In the genomic region with DNA sequence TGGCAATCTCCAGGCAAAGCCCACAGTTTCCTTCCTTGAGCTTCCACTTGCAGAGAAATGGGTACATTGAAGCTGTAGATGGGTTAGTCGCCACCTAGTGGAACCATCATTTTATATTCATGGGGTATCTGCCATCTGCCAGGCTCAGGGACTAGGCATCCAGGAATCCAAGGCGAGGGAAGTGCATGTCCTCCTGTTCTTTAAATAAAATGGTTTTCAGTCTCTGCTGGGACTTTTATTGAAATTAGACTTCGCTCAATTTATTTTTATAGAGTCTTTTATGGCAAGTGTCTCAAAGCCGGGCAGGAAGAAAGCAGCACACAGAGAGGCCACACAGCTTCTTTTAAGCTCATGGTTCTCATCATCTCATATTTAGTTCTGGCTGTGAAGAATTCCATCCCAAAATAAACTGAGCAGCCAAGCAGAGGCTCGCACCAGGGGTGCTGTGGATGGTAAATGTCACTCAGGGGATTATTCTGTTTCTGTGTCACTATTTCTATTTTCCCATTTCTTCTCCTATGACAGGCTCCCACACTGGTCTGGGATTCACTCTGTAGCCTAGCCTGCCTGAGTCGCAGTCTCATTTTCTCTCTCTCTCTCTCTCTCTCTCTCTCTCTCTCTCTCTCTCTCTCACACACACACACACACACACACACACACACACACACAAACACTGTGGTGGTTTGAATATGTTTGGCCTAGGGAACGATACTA, we compare ENCODE assay signal across 14 mouse cellular contexts. TPM values are rescaled to one million over a fixed set of nuclear protein-coding genes. Genes with fewer than 3 reads are reported as not detected.
DNase-seq lines count a peak whose midpoint lies in the region; ATAC-seq and TF ChIP-seq lines count a peak whose summit lies in the region.
"Had no signal": no experiment of that assay in that cellular context is flagged by ENCODE, and none has a peak within 500 bp of the region (broad histone marks: within the 10 kb centered on the region; RNA-seq: fewer than 3 reads in every experiment).

No protein-coding gene starts in this region.

- peak; percentile 35 for TF ChIP-seq CTCF in midbrain, postnatal 0 days (IDR thresholded peaks at IDR 0.05)
- TF ChIP-seq CTCF in cortical plate, adult 2 months (IDR thresholded peaks at IDR 0.05; ENCODE audit: extremely low read depth, insufficient read depth, low read length) = peak; percentile 34; the same call in 1 of the 2 replicates

- ATAC-seq in midbrain, postnatal 0 days (ENCODE audit: low FRiP score) = no peak
- no peak for ATAC-seq in megakaryocyte, adult 5-6 weeks (ENCODE audit: poor library complexity, severe bottlenecking)

- H3K27ac ChIP-seq in midbrain, postnatal 0 days (ENCODE audit: low read depth, low read length) = no peak overlapping the region
- H3K27ac ChIP-seq in midbrain, embryonic 10.5 days (replicated peaks) = no peak overlapping the region
- no peak overlapping the region for H3K27ac ChIP-seq in cortical plate, adult 2 months (ENCODE audit: insufficient read depth, low read length)
- H3K27ac ChIP-seq: heart, adult 2 months; liver, embryonic 15.5 days had no signal

- H3K27me3 ChIP-seq in midbrain, postnatal 0 days (ENCODE audit: insufficient read depth, low read length) = no peaks in the 10 kb centered on the region
- no peaks in the 10 kb centered on the region for H3K27me3 ChIP-seq in midbrain, embryonic 10.5 days (ENCODE audit: low read depth, poor library complexity, severe bottlenecking)
- H3K27me3 ChIP-seq: liver, embryonic 15.5 days had no signal

- WGBS in midbrain, postnatal 0 days = 61% methylated on average over 7 of the region's 7 CpGs
- 74% methylated on average over 7 of the region's 7 CpGs for WGBS in midbrain, embryonic 10.5 days

- H3K4me1 ChIP-seq in midbrain, postnatal 0 days (ENCODE audit: insufficient read depth, low read length) = no peaks in the 10 kb centered on the region
- H3K4me1 ChIP-seq in midbrain, embryonic 10.5 days = no peaks in the 10 kb centered on the region
- H3K4me1 ChIP-seq in cortical plate, adult 2 months (ENCODE audit: control insufficient read depth, insufficient read depth, low read length) = no peaks in the 10 kb centered on the region
- H3K4me1 ChIP-seq: liver, embryonic 15.5 days had no signal

- H3K9ac ChIP-seq in midbrain, postnatal 0 days (replicated peaks; ENCODE audit: low read length, poor library complexity, severe bottlenecking) = no peak overlapping the region
- H3K9ac ChIP-seq: liver, embryonic 15.5 days had no signal

- H3K36me3 ChIP-seq in midbrain, postnatal 0 days (ENCODE audit: insufficient read depth, low read length) = no peaks in the 10 kb centered on the region
- H3K36me3 ChIP-seq in midbrain, embryonic 10.5 days = no peaks in the 10 kb centered on the region
- H3K36me3 ChIP-seq: liver, embryonic 15.5 days had no signal

- DNase-seq in frontal cortex, adult 2 months (ENCODE audit: extremely low spot score in 1 of 2, low spot score in 1 of 2) = peak; percentile 50 to 74
- DNase-seq in frontal cortex, postnatal 14 days (ENCODE audit: low spot score in 2 of 2) = no peak
- DNase-seq in midbrain, postnatal 0 days (ENCODE audit: low spot score) = peak; percentile 9
- DNase-seq in midbrain, embryonic 10.5 days (ENCODE audit: low spot score) = no peak
- DNase-seq in telencephalon, adult 2 months (ENCODE audit: low read depth, low spot score) = peak; percentile 74
- DNase-seq in heart, adult 18-20 months = no peak
- DNase-seq: heart, adult 2 months; heart, postnatal 4 days; lung, postnatal 4 days; thymus, adult 2 months had no signal

- H3K4me2 ChIP-seq in midbrain, postnatal 0 days (ENCODE audit: low read depth, low read length, poor library complexity, severe bottlenecking) = no peak overlapping the region
- H3K4me2 ChIP-seq: liver, embryonic 15.5 days had no signal

- H3K9me3 ChIP-seq in midbrain, postnatal 0 days (ENCODE audit: low read length) = no peaks in the 10 kb centered on the region
- no peaks in the 10 kb centered on the region for H3K9me3 ChIP-seq in midbrain, embryonic 10.5 days (replicated peaks)
- H3K9me3 ChIP-seq: liver, embryonic 15.5 days had no signal

- TF ChIP-seq POLR2A in cortical plate, adult 2 months (IDR thresholded peaks at IDR 0.05; ENCODE audit: extremely low read depth, insufficient read depth, low read length) = no peak

- H3K4me3 ChIP-seq in midbrain, postnatal 0 days (ENCODE audit: low read depth, low read length) = no peak overlapping the region
- H3K4me3 ChIP-seq in midbrain, embryonic 10.5 days = no peak overlapping the region
- H3K4me3 ChIP-seq in cortical plate, adult 2 months (ENCODE audit: insufficient read depth, low read length) = no peak overlapping the region
- H3K4me3 ChIP-seq: heart, adult 2 months; liver, embryonic 15.5 days had no signal

RNA-seq across cellular contexts. Expression of a gene that starts 9.1 kb away (rescaled TPM):
- 0.48 and 0.68 TPM in 2 replicates for polyA plus RNA-seq in frontal cortex, adult 2 months (2012; rRNA removed)
- total RNA-seq in midbrain, postnatal 0 days (2014; rRNA removed) = 1.1 and 1.2 TPM in 2 replicates
- polyA plus RNA-seq in midbrain, postnatal 0 days (2015; fragmentation: Nextera tagmentation; extraction: Ambion mirVana) = 0.17 and 0.33 TPM in 2 replicates
- polyA plus RNA-seq in midbrain, embryonic 10.5 days (2016; fragmentation: Nextera tagmentation; extraction: Ambion mirVana) = not detected in 2 replicates
- 0.17 and 0.32 TPM in 2 replicates for polyA plus RNA-seq in cortical plate, adult 2 months (2012; rRNA removed)
- not detected in 2 replicates for total RNA-seq in megakaryocyte, adult 5-6 weeks (2015)
- total RNA-seq in megakaryocyte, adult 5-6 weeks (2017) = not detected in 2 replicates
- not detected for total RNA-seq in heart, adult 18-20 months (2021)
- total RNA-seq: heart, adult 2 months had no signal
- polyA plus RNA-seq: kidney, embryonic 14.5 days; thymus, adult 2 months had no signal

Comparison
In these comparisons a context has a peak if more than half of its experiments do, and no peak if none do; other contexts are left out.
1. DNase-seq: peak in frontal cortex, adult 2 months (2 of 2), midbrain, postnatal 0 days (single experiment) and telencephalon, adult 2 months (single experiment); none in frontal cortex, postnatal 14 days (0 of 2), midbrain, embryonic 10.5 days (single experiment) and heart, adult 18-20 months (0 of 2).